Mouse (Mus musculus) left cerebral cortex, adult 18-20 months (tissue): ENCODE results near the gene Gm21994. TPM values are rescaled to one million over a fixed set of nuclear protein-coding genes. Genes with fewer than 3 reads are reported as not detected.
A peak's percentile ranks its signal among the peaks of the same experiment; 100 is the strongest.
"Not testable (repeated sequence)": the region's sequence is repeated elsewhere in the genome, so short reads cannot be mapped to it uniquely, and the experiment has no call there.

Experiments
- DNase-seq, 2 experiments: peaks; one replicate each; pipeline ENCODE4 v3.0.0; 2021 to 2022; ENCODE audit warnings: low spot score in 2 of 2, mixed read lengths in 1 of 2
- long read RNA-seq, 2 experiments: library from polyadenylated mRNA; stranded (forward); transcript quantifications; one replicate each; pipeline ENCODE4 v2.0.0; 2021
- total RNA-seq, 2 experiments: library from RNA; stranded (reverse); gene quantifications; 2 replicates each; pipeline ENCODE4 v1.2.3; 2021

Gene Gm21994
- 1 to 10 TPM; 7.8 to 8.2 TPM for total RNA-seq
- long read RNA-seq, experiment 1, result 0 reads
- long read RNA-seq, experiment 2, result 0 reads

- DNase-seq, result not testable (repeated sequence)
Observed at GRCm38 (mm10) chr2:150255491-150255890, at the start of gene Gm21994. Gene Gm21994, minus strand, starts transcription at chr2:150255591.

DNA sequence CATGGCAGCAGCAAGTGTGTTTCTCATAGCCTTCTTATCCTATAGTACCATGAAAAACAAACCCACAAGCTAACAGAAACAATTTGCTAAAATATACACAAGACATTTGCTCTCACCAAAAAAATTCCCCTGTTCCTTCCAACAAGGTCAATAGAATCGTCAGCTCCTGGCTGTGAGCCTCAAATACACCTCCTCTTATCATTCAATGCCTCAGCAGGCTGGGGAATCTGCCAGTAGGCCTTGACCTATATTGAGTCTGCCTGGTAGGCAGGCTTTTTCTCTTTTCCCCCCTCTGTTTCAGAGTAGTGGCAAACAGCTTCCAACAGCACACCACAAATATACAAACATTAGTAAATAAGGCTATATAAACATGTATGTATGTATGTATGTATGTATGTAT lies 43.7 kb upstream of the Gm21994 start:
- DNase-seq, result no peak

DNA sequence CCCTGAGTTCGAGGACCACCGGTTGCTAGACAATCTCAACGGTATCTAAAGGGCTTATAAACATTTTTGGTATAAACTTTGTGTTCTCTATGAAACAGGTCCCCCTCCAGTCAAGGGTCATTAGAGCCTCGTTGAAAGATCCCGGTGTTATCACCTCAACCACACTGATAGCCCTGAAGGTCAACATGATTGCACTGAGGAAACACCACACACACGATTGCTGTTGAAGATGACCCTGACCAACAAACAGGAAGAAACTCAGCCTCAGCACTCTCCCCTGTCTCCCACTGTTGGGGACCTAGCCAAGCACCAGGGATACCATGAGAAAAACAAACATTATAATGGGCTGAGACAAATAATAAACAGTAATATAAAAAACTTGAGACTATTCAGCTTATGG lies 38.3 kb upstream of the Gm21994 start:
- no peak for DNase-seq

GRCm38 (mm10) chr2:150257291-150257690 lies 1.9 kb upstream of the Gm21994 start, which contains the start of gene Gm14124:
Gene Gm14124, plus strand, starts transcription at chr2:150257517.
- not testable (repeated sequence) for DNase-seq

DNA sequence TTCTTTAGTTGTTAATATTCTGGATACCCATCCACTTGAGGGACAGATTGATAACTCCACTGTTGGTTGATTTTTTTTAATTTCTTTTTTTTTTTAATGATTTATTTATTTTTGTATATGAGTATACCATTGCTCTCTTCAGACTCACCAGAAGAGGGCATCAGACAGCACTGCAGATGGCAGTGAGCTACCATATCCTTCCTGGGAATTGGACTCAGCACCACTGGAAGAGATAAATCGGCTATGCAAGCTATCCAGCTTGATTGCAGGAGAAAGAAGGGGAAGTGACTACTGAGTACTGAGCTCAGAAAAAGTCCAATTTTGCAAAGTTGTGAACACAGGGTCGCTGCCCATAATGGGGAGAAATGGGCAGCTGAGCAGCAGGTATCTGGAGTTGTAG lies 1.5 kb upstream of the Gm21994 start:
- not testable (repeated sequence) for DNase-seq

GRCm38 (mm10) chr2:150243211-150243610 lies 12.2 kb downstream of the Gm21994 start:
- no peak for DNase-seq

GRCm38 (mm10) chr2:150223263-150223662 lies 32.1 kb downstream of the Gm21994 start:
- not testable (repeated sequence) for DNase-seq

- not testable (repeated sequence) for DNase-seq
Observed at GRCm38 (mm10) chr2:150218363-150218725, 37.0 kb downstream of the Gm21994 start.

DNA sequence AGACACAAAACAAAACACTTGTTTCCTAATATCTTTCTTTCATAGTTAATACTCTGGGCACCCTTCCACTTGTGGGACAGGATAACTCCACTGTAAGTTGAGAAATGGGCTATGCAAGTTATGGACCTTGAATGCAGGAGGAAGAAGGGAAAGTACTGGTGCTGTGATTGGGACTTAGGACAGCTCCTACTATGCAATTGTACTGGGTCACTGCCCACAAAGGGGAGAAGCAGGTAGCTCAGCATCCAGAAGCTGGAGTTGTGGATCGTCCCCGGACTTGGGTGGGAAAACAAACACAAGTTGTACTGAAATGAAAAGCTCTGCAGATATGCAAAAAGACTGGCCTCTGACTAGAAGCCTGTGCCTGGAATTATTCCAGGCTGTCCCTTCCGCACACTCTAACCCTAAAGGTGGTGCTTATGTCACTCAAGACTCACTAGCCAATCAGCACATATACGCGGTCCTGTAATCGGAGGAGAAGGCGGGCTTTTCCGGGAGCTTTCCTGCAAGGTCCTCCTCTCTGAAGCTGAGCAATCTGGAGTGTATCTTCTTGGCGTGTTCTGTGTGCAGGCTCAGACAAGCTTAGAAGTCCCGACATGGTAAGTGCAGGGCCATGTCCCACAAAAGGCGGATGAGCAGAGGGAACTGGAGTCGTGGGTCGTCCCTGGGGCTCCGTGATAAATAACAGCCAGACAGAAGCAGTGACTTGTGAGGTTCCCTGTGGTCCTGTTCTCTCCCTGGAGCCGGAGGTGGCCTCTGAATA lies 37.6 kb downstream of the Gm21994 start, which contains the start of gene Zfp937:
Gene Zfp937, plus strand, starts transcription at position 474 of the 763 bp plus-strand sequence.
- peak; percentile 72 to 81 for DNase-seq

Other genes starting within 250 kb of the Gm21994 start
- 10 to 100 TPM; 10.1 to 11.0 TPM for gene Zfp120, start 118.9 kb downstream of the Gm21994 start, total RNA-seq
- not detected for gene Gm10770, start 75.9 kb downstream of the Gm21994 start, total RNA-seq
- gene Gm14139, start 73.8 kb downstream of the Gm21994 start, total RNA-seq, result not detected
- 10 to 100 TPM; 10.0 to 11.6 TPM for gene Zfp937, start 37.5 kb downstream of the Gm21994 start, total RNA-seq
- under 1 TPM; 0.21 to 0.28 TPM for gene Gm14124, start 1.9 kb upstream of the Gm21994 start, total RNA-seq
- 1 to 10 TPM; 2.0 to 2.2 TPM for gene Gm10130, start 68.1 kb upstream of the Gm21994 start, total RNA-seq
- gene 3300002I08Rik, start 107.2 kb upstream of the Gm21994 start, total RNA-seq, result 1 to 10 TPM; 8.1 to 9.0 TPM
- gene Zfp442, start 195.9 kb upstream of the Gm21994 start, total RNA-seq, result 1 to 10 TPM; 7.7 to 8.0 TPM
- under 1 TPM in 1 of 2 experiments, not detected in 1; 0.23 TPM for gene Zfp345, start 229.5 kb upstream of the Gm21994 start, total RNA-seq